Mouse (Mus musculus) stomach, postnatal 0 days (tissue): ENCODE data around the gene Mad1l1.

Experiments used
- CTCF ChIP-seq: IDR thresholded peaks from 2 replicates; pipeline ENCODE4 v1.5.1; 2016; ENCODE audit warnings: antibody characterized with exemption, low read depth, mild to moderate bottlenecking, moderate library complexity
- EP300 ChIP-seq: optimal IDR thresholded peaks from 2 replicates; pipeline ENCODE3; 2016; ENCODE audit warnings: antibody characterized with exemption

DNA sequence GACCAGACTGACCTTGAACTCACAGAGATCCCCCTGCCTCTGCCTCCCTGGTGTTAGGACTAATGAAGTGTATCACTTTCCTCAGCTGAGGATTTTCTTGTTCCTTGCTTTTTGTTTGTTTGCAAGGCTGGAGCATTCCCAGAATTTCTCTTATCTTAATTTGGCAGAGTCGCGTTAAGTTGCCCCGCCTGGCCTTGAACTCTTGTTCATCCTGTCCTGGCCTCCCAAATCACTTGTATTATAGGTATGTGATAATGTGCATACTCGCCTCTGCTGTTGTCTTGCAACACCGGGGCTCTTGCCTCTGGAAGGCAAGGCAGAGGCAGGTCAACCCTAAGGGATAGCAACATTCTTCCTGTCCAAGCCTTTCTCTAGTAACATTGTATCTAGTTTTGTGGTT is 2.7 kb upstream of the Mad1l1 start:
- TF ChIP-seq CTCF (no peak), EP300 (no peak)
